Mouse (Mus musculus): ENCODE measurements at regions not wholly inside any gene's neighbourhood (a gene's known extent, or its start where the extent isn't known, plus 50 kb on each side); places are given as distances from the start of the nearest gene placed in this dataset.

GRCm38 (mm10) chr5:72245382-72245781 lies 77.4 kb upstream of the Commd8 start:
- no peak for DNase-seq

GRCm38 (mm10) chr5:72244134-72244533 lies 76.1 kb upstream of the Commd8 start:
- DNase-seq = peak; percentile 42

DNA sequence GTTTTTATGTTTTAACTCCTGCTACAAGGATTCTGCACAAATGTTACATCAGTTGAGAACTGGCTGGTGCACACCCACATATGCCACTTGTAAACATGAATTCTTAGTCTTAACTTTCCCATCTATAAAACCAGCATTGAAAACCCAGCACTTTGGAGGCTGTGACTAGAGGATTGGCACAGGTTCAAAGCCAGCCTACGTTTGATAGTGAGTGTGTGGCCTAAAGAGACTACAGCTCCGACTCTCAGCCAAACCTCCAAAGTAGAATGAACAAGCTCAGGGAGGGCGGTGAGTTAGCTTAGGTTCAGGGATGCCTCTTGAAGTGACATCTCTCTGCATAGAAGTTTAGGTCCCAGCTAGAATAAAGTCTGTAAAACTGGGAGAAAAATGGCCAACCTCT lies 75.0 kb upstream of the Commd8 start:
- no peak for DNase-seq

- no peak for DNase-seq
Measured at GRCm38 (mm10) chr5:72241451-72241850, 73.5 kb upstream of the Commd8 start.

- DNase-seq = no peak
Measured at GRCm38 (mm10) chr5:72240271-72240670, 72.3 kb upstream of the Commd8 start.

- DNase-seq = no peak
Measured at GRCm38 (mm10) chr5:72227002-72227401, 59.0 kb upstream of the Commd8 start.

- DNase-seq = no peak
Measured at GRCm38 (mm10) chr5:72225576-72226298, 57.7 kb upstream of the Commd8 start.

DNA sequence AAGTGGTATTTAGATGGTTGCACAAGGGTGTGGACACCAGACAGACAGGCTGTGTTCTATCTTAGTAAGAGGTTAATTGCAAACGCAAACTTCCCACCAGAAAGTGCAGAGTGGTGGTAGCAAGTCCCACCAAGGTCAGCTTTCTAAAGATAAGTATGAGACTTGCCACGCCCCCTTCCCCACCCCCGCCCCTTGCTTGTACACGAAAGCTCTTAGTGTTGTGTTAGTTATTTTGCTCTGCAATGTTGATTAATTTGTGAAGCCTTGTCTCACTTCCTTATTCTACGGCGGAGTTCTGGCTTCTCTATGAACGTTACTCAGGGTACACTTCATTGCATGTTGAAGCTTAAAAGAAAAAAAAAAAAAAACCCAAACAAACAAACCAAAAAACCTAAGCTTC lies 57.1 kb upstream of the Commd8 start:
- DNase-seq = no peak

GRCm38 (mm10) chr5:72224551-72224966 lies 56.6 kb upstream of the Commd8 start:
- no peak for DNase-seq

- no peak for DNase-seq
Measured at GRCm38 (mm10) chr5:72222902-72223301, 54.9 kb upstream of the Commd8 start.

DNA sequence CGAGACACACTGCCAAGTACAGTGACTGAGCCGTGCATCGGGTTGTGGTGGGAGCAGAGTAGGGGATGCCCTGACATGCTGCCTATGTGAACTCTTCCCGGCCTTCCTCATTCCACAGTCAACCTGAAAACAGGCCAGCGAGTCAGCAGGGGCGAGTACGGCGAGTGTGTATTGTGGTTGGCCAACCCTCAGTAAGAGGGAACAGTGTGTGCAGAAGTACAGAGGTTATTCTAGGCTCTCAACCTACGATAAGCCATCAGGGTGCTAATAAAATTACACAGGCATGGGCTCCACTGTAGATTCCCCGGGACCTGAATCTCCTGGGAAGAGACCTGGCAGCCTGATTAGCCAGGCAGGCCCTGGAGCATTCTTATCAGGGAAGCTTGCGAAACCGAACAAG lies 51.7 kb upstream of the Commd8 start:
- no peak for DNase-seq

DNA sequence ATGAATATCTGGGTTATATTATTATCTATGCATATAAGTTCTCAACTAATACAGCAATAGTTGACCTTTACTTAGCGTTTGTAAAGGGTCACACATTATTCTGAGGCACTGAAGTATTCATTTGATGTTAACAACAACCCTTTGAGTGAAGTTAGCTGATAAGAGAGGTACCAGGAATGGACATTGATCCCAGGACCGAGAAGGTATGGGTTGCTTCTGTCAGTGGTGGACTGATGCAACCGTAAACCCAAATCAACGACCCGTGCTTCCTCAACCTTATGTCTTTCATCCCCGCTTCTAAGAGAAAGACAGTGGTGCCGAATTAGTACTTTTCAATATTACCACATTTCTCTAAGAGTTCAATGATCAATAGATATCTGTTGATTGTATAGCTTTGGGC lies 51.3 kb upstream of the Commd8 start:
- DNase-seq = no peak

Measured in kidney, adult 18-20 months (tissue).